Mouse (Mus musculus) frontal cortex, postnatal 36 days (tissue): Measurements from ENCODE around the gene Mal.
"Not testable (repeated sequence)": the region's sequence is repeated elsewhere in the genome, so short reads cannot be mapped to it uniquely, and the experiment has no call there.

Experiments
- DNase-seq, 2 experiments: peaks; one replicate each; pipeline ENCODE4 v3.0.0; 2022; ENCODE audit warnings: low spot score in 2 of 2

The Mal gene

DNA sequence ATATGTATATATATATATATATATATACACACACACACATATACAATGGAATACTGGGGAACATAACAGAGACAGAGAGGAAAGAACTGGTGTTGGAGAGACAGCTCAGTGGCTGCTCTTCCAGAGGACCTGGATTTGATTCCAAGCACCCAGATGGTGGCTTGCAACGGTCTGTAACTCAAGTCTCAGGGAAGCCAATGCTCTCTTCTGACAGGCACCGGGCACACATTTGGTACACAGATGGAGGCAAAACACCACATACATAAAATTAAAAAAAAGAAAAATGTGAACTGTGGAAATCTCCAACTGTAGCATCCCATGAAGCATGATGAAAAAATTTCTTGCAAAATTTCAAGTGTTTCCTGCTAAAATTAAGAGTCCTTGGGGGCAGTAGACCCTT lies 31.7 kb downstream of the Mal start:
- no peak for DNase-seq

DNA sequence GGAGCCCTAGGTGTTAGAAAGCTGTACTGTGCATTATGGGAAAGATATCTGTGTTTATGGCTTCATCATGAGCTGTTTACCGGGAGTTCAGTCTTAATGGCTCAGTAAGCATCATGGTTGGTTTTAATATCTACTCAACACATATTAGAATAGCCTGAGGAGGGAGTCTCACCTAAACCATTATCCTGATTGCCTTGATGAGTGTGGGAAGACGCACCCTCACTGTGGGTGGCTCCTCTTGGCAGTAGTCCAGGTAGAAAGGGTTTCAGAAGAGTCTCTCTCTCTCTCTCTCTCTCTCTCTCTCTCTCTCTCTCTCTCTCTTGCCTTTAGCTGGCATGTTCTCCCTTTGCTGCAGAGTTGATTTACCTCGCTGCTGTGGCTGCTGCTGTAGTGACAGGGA lies 34.4 kb downstream of the Mal start:
- no peak for DNase-seq

DNA sequence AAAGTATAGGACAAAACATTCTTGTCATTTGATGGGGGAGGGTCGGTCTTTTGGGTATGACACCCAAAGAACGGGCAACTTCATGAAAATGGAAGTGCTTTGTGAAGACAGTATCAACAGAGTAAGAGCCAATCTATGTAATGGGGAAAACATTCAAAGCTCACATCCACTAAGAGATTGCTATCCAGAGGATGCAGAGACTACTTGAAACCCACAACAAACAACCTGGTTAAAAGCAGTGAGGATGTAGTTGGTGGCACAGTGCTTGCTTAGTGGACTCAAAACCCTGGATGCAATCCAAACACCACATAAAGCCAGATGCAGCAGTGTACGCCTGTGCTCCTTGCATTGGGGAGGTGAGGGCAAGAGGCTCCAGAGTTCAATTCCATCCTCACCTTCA lies 37.2 kb downstream of the Mal start:
- no peak for DNase-seq

DNA sequence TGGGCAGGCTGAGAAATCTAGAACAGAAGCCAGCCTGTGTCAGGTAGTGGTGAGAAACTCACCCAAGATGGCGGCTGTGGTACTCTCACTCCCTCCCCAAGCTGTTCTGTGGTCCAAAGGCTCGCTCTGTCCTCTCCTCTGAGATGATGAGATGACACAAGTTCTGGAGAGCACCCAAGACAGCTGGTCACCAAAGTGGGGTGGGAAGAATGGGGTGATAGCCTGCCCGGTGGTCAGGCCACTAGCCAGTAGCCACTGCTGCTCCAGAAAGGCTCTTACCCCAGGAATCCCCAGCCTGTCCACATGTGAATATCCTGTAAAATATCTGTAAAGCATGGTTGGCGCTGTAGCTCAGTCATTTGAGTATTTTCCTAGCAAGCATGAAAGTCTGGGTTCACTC lies 44.2 kb downstream of the Mal start:
- DNase-seq, result no peak

DNA sequence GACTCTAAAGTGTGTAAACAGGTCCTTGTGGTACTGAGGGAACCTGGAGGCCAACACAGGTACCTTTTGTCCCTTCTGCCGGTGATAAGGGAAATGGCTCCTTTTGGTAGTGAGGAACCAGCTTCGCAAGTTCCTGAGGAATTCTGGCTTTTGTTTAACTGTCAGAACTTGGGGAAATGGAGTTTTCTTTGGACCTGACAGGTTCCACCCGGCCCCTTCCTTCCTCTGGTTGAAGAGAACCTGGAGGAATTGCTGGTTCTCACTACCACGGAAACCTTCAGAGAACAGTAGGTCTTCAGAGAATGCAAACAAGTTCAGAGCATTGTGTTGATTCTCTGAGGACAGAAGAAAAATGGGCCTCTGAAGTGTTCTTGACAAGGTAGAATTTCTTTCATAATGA lies 45.1 kb downstream of the Mal start:
- DNase-seq, result no peak

DNA sequence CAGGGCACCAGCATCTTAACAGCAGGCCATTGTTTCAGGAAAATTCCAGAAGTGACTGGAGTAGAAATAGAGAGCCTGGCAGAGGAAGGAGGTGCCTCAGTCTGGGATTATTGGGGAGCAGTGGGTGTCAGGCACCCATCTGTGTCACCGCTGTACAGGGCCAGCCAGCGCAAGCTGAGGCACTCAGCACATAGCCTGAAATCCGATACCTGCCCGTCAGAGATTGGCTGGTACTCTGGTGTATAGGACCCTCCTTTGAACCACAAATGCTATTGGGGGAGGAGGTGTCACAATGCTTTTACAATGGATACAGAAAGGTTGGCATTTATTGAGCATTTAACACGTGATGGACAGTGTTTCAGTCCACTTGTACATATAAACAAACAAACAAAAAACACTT lies 47.5 kb downstream of the Mal start:
- DNase-seq, result no peak

DNA sequence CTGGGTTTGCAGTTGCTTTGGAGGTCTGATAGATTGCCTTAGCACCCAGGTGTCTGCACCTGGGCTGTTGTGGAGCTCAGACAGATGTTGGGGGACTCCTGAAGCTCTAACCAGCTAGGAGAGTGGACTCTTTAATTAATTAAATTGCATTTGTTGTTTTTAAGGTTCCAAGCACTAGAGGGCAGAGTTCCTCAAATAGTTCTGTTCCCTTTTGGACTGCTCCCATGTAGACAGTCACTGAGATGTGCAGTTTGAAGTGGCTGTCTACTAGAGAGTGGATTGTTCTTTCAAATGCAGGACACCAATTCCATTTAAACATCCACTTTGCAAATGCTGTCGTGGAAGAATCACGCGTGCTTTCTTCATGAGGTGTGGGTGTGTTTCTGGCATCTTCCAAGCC lies 48.3 kb downstream of the Mal start:
- DNase-seq, result no peak

DNA sequence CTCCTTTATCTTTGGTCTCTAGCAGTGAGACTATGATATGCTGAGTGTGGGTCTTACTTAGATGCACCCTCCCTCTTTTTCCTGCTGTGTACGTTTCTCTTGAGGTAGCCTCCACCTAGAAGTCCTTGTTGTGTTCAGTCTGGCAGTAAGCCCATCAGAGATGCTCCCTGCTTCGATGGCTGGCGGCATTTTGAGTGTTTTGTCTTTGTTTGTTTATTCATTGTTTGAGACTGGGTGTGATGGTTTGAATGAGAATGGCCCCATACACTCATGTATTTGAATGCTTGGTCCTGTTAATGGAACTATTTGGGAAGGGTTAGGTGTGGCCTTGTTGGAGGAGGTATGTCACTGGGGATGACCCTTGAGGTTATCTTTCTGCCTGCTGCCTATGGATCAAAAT lies 51.3 kb downstream of the Mal start:
- DNase-seq, result no peak

DNA sequence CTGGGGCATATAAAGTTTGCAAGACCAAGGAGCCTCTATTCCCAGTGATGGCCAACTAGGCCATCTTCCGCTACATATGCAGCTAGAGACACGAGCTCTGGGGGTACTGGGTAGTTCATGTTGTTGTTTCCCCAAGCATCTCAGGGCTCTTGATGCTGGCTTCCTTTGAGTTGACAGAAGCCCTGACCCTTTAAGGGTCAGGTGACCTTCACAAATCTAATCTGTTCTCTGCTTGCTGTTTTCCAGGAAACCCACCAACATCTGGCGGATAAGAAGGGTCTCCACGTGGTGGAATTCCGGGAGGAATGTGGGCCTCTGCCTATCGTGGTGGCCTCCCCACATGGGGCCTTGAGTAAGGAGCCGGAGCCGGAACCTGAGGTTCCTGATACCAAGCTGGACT lies 53.1 kb downstream of the Mal start:
- not testable (repeated sequence) for DNase-seq

DNA sequence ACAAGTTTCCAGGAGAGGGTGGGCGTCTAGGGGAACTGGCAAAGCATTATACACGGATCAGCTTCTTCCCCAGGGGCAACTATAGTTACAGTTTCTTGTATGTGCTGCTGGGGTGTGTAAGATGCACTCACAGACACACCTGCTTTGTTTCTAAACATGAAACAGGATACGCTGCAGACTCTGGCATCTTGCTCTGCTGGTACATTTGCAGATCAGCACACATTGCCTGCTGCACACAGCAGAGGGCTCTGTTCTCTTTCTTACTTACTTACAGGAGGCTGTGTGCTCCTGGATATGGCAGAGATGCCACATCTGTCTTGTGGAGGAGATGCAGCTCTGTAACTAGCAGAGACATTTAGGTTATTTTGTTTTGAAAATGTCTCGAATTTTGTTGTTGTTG lies 65.7 kb downstream of the Mal start:
- no peak for DNase-seq

DNA sequence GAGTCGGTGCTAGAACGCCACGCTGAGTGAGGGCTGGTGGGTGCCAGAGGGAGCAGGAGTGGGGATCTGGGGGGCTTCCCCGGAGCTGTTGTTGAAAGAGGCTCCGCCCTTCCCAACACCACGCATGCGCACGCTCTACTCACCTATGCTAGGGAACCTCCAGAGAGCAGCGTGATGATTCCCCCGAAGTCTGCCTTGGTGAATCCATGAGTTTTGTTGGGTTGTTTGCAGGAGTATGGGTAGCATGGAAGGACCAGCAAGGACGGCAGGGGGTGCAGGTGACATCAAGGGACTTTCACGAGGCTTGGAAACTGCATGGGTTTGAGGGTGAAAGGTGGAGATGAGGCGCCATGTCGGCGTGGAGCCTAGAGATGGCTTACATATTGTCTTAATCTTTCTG lies 66.3 kb downstream of the Mal start:
- DNase-seq, result no peak

DNA sequence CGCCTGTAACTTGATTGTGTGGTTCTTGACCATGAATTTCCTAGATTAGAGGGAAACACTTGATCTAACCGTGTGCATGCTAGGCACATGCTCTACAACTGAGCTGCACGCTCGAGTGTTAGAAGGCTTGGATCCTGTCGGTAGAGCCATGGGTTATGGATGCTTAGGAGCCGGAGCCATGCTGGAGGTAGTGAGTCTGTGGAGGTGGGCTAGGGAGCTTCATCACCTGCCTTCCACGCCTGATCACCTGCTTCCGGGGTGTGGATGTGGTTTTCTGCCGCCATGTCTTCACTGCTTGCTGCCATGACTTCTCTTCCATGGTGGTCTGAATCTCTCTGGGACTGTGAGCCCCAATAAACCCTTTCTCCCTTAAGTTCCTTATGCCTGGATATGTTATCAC lies 67.6 kb downstream of the Mal start:
- no peak for DNase-seq

DNA sequence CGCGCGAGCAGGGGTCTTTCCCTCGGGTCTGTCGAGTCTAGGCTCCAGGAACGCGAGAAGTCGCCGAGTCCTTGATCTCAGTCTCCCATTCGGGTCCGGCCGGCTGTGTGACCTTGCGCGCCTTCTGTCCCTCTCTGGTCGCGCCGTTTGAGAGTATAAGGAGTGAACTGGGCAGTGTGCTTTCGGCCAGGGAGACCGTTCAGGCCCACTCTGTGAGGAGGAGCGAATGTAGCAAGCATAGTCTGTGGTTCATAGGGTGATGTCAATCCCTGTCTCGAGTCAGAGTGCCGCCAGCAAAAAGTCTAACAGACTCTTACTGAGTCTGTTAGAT lies 69.0 kb downstream of the Mal start:
- no peak for DNase-seq

DNA sequence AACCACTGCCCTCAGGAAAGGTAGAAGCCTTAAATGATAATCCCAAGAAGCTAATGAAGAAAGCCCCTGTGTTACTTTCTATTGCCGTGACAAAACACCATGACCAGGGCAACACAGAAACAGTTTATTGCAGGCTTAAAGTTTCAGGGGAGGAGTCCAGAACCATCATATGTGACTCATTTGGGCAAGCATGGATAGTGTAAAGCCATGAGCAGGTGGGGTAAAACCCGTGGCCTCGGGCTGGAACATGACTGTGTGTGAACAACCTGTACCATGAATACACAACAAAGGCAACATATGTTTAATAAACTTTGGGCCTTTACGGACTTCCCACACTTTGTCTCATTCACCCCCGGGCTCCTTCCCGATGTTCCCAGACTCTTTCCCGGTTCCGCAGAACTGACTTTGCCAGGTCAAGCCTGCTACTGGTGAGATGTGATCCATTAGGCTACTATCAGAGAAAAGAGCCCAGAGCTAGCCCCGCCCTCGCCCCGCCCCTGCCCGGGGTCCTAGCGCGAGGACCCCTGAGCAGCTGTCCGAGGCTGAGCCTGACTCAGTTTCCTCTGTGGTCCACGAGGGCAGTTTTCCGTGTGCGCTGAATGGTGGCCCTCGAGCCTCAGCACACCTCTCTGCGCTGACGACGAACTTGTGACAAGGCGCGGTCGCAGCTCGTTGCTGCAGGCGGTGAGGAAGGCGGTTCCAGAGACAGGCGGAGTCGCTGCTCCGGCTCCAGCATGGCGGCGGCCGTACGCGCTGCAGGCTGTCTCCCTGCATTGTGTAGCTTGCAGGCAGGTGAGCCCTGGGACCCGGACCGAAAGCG lies 69.6 kb downstream of the Mal start, which contains the start of the genes Zfp661 and Mrps5:
Zfp661 (minus strand) TSS at position 401 of the 820 bp plus-strand sequence.
Mrps5 (plus strand) TSS at position 529 of the 820 bp plus-strand sequence.
- peak; percentile 84 for DNase-seq

DNA sequence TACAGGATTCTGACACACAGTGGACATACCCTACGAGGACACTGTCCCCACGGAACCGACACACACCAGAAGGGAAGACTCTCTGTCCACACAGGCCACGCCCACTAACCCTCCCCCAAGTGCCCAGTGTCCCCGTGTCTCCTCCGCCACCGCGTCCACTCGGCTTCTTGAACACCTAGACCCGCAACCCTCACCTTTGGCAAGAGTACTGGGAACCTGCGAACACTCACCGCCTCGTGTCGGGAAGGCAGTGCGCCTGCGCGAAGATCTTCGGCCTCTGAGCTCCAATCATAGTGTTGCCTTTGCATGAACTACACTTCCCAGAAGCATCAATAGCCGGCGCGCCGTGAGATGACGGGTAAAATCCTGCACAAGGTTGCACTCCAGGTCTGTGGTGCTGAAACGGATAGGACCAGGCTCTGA lies 72.0 kb downstream of the Mal start:
- peak; percentile 97 for DNase-seq
